Mouse (Mus musculus): ENCODE results near the gene Gm4756.
"Not testable (repeated sequence)": the region's sequence is repeated elsewhere in the genome, so short reads cannot be mapped to it uniquely, and the experiment has no call there.

Gene Gm4756

DNA sequence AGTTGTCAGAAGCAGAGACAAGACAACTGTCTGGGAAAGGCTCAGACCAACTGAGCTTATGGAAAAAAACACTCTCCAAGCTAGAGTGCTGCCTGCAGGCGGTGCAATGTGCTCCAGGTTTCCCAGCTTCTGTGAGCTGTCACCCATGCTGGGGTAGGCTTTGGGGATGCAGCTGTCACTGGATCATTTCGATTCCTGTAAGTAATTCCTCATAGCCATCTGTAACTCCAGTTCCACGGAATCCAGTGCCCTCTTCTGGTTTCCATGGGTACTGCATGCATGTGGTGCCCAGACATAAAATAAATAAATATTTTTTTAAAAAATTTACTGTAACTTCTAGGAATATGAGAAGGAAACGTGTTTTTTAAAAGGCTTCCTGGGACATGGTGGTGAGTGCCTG lies 5.2 kb upstream of the Gm4756 start:
- peak; percentile 35 for DNase-seq (ENCODE audit: low read depth, low spot score)

DNA sequence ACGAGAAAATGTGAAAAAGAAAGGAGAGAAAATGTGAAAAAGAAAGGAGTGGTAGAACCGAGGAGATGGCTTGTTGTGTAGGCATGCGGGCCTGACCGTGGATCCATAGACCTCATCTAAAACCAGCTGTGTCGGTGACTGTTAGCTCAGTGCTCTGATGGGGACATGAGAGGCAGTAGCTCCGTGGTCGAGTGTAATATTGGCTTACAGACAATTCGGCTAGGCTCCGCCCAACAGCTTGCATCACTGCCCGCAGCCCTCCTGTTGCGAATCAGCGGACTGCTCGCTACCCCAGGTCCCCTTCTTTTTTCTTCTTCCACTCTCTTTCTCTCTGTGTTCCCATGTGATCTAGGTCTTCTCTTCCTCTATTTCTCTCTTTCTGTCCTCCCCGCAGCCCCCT lies 540 bp downstream of the Gm4756 start:
- DNase-seq (ENCODE audit: low read depth, low spot score) = no peak

DNA sequence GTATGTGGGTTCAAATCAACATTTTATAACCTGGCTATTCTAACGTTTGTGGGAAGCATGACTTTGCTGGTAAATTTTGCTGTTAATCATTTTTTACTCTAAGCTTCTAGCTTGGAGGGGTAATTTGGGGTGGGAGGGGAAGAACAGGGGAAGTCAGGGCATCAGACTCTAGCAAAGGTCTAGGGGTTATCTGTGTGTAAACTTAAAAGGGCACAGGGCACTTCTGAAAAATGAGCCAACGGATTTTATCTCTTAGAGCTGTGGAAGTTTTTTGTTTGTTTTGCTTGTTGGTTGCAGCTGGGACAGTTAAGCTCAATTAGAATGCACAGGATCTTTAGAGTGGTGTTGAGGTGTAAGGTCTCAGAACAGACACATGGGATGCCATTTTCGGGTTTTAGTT lies 11.4 kb downstream of the Gm4756 start:
- DNase-seq (ENCODE audit: low read depth, low spot score) = no peak

DNA sequence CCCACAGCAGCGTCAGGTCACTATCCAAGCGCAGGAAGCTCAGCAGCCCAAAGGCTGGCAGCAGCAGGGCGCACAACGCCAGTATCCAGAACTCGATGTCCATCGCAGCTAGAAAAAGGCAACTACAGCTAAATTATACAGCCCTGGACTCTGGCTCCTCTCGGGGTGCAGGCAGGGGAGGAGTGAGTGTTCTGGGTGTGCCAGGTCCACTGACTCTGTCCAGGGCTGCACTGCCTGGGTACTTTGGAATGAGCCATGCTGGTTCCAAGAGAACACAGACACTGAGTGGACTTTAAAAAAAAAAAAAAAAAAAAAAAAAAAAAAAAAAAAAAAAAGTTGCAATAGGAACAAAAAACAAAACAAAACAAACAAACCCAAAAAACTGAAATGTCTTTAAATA lies 20.7 kb downstream of the Gm4756 start:
- DNase-seq (ENCODE audit: low read depth, low spot score) = no peak

DNA sequence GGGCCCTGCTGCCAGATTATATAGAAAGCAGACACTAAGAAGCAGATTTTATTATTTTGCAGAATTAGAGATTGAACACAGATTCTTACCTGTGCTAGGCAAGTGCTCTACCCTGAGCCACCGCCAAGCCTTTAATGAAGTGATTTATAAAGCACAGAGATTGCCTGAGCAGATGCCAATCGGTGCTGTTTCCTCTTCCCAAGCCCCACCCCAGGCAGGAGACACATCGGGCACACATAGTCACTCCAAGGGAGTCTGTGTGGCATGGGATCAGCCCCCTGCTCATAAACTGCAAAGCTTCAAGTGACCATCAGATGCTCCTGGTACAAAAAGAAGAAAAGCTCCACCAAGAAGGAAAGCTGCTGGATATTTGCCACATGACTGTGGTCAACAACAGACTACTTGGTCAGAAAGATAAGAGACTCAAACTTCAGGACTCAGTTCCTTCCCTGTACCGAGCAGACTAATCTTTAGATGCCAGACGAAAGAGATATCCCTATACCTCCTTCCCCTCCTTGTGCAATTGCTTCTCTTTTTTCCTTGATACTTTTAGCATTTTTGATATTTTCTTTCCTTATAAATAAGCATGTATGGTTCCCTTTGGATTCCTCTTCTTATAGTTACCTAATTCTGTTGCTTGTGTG lies 26.5 kb downstream of the Gm4756 start:
- no peak for DNase-seq (ENCODE audit: low read depth, low spot score)

DNA sequence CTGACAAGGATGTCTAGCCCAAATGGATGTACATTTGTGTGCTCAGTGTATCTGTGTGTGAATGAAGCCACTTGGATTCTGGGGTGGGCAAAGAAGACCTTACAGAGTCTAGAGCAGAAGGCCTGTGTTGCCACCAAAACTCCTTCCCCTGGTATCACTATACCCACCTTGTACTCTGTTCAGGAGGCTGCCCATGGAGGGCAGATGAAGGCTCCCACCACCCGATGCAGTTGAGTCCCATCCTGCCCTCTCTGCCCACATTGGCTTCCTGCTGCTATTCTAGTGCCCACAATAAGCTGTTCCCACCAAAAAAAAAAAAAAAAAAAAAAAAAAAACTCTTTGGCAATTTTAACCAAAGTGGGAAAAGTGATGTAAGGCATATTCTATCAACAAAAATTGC lies 28.0 kb downstream of the Gm4756 start:
- no peak for DNase-seq (ENCODE audit: low read depth, low spot score)

DNA sequence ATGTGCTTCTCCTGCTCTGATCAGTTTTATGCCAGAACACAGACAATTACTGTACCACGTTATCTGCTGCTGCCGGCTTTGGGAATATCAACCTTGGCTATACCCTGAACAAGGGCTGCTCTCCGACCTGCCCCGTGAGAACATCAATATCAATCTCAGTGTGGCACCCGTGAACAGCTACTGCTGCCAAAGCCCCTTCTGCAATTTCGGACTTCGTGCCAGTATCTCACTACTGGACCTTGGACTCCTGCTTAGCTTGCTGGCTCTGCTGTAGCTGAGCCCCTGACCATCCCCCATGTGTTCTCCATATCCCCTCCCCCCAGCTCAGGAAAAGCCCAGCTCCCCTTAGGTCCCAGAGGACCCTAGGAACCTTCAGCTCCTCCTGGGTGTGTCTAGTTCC lies 28.6 kb downstream of the Gm4756 start:
- DNase-seq (ENCODE audit: low read depth, low spot score) = no peak

DNA sequence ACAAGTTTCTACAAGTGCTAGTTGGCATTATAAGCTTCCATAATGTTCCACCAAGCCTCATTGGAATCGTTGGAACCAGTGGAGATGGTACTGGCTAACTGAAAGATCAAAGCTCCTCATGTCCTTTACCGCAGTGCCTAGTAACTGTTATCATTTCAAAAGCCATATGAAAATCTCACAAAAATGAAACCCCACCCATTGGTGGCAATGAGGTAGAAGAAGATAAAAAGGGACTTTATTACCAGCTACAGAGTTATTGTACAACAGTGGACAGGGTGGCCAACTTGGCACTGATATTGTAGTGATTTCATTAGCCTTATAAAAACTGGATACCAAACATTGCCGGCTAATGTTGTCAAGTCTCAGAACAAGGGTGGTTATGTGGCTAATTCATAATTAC lies 37.4 kb downstream of the Gm4756 start:
- no peak for DNase-seq (ENCODE audit: low read depth, low spot score)

DNA sequence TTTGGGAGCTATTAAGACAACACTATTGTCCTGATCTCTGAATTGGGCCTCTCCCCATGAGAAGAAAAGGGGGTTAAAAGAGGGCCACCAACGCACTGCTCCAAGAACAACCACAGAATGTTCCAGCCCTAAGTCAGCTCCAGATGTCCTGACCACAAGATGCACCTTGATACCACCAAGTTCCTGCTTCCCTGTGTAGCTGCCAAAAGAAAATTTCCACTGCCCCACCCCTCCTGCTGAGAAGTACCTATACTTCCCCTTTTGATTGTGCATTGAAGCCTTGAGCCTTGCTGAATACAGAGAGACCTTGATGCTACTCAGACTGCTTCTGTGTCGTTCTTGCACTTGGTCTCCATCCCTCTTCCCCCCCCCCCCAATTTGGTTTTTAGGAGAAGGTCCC lies 50.7 kb downstream of the Gm4756 start:
- DNase-seq (ENCODE audit: low read depth, low spot score) = not testable (repeated sequence)

DNA sequence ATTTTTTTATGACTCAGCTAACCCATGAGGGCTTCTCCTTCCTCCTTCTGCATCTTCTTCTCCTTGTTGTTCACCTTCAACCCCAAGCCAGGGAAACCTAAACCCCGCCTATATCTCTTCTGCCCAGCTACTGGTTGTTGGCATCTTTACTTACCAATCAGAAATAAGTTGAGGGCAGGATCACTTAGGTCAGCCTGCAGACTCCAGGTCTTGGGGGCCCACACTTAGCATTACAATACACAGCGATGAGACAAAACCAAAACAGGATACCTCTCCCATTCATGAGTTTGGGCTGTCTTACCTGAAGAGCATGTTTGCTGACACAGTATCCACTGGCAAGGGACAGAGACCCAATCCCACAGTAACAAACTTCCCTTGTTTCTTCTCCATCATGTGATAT lies 55.5 kb downstream of the Gm4756 start:
- DNase-seq (ENCODE audit: low read depth, low spot score) = no peak

DNA sequence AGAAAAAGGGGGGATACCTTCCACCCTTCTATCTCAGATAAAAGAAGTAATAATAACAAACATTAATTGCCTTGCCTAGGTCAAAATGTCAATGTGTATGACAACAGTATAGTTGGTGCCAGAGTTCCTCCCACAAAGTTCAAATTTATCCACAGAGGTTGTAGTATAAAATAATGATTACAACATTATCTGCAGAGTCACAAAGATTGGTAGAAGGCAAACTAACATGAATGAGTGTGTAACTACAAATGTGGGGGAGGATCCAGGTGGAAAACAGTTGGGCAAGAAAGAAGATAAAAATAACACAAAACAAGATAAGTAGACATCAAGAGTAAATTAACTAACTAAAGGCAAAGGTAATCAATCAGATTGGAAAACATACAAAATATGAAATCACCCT lies 56.5 kb downstream of the Gm4756 start:
- no peak for DNase-seq (ENCODE audit: low read depth, low spot score)

DNA sequence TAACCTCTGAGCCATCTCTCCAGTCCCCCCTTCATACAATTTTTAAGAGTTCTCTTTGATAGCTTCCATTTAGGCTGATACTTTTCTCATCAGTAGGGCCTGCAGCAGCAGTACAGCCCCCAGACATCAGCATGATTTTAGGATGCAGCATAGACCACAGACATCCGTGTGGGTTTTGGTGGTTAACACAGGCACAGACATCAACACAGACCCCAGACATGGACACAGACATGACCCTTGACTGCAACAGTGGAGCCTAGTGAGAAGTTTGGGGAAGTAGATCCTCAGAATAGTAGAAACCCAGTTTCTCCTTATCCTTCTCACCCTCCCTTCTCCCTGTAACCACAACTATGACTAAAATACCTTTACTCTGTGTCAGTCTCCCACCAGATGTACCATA lies 64.1 kb downstream of the Gm4756 start:
- no peak for DNase-seq (ENCODE audit: low read depth, low spot score)

DNA sequence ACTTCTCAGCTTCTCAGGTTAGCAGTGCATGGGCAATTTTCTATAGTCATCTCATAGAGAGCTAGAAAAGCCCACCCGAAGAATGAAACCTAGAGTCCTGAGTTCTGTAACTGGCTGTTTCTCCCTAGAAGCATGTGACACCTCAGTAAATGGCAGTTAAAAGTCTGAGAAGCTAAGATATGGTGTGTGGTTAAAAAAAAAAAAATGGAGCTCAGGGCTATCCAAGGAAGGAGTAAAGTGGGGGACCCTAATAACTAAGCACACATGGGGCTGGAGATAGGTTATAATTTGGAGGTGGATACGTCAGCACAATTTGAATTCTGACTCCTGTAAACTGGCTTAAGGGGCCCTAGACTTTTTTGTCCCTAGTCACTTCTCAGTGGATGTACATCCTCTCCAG lies 66.4 kb downstream of the Gm4756 start:
- DNase-seq (ENCODE audit: low read depth, low spot score) = no peak

DNA sequence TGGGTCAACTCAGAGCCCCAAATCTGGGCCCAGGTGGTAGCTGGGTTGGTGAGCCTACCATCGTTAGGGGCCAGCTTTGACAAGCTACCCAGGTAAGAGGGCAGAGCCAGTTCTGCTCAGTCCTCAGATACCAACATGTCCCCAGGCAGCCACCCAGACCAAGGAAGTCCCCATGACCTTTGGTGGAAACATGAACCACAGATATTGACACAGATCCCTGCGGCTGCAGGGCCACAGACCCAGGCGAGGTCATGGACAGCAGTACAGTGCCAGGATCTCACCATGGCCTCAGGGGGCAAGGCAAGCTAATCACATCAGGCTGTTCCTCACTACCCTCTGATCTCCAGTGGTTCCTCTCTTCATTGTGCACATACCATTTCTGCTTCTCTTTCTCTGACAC lies 67.4 kb downstream of the Gm4756 start:
- no peak for DNase-seq (ENCODE audit: low read depth, low spot score)

DNA sequence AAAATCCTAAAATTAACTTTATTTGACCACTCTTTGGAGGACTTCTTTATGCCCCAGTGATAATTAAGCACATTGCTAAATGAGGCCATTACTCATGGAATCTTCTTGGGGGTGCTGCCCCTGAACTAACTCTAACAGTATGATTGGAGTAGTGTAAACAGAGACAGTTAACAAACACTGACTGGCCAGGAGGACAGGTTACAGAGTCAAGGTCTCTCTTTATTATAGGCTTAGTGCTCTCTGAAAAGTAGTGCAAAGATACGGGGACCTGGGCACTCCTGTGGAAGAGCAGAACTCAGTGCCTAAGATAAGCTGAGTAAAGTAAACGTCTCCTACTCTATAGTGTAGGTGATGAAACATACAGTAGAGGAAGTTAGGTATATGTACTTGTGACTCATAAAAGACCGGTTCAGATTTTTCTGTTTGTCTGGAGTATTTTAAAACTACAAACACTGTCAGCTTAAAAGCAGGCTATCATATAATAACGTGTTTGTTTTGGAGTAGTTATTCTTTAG lies 85.1 kb downstream of the Gm4756 start:
- DNase-seq (ENCODE audit: low read depth, low spot score) = no peak

DNA sequence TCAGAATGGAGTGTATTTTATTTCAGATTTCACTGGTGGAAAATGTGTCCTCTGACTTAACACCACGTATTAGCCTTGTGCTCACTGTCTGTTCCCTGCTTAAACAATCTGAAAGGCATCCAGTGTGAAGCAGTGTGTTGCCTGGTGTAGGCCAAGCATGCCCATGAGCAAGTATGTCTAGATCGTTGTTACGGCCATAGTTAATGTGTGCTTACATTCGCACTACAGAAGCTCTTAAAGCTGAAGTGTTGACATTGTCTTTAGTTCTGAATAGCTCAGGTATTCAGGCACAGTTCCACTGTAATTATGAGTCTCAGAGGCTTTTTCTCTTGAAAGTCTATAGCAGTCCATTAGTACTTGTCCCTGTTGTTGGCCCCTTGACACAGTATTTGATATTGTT lies 95.1 kb downstream of the Gm4756 start:
- no peak for DNase-seq (ENCODE audit: low read depth, low spot score)

DNA sequence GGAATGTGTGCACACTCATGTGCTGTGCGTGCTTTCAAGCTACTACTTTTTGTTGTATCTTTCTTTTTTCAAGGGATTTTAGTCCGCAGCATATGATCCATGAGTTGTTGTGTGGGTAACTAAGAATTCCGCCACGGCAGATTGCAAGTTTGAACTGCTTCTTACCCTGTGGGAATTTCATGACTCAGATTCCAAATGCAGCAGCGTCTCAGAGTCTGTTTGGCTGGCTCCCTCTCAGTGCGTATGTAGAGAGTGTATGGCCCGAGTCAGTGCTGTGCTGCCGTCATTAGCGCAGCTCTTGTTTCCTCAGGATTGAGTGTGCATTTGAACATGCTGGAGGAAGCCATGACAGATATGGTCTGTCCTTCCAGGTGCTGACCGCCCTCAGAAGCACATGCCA lies 110.9 kb downstream of the Gm4756 start:
- no peak for DNase-seq (ENCODE audit: low read depth, low spot score)

DNA sequence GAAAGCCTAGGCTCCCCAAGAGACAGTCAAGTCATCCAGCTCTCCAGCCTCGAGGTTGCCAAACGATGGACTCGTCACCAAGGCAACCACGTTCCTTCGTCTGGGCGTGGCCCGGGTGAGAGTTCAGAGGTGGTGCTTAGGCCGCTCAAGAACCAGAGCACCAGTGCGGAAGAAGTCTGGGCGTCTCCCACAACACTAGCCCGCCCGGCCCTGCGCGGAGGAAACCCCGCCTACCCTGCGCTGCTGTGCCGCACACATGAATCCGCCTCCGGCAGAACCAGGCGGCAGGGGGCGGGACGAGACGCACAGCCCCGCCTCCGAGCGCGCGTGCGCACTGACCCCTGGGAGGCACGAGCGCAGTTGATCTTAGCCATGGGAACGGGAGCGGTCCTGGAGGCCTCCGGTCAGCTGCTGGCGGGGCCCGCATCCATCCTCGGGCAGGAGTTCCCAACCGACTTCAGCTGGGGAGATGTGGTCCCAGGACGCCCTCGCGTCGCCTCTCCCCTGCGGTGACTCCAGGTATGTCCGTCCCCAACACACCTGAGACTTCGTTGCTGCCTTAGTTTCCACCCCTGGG lies 113.4 kb downstream of the Gm4756 start, which contains the start of gene Pcnx4:
Pcnx4 (plus strand) TSS at position 363 of the 577 bp plus-strand sequence.
- DNase-seq (ENCODE audit: low read depth, low spot score) = peak; percentile 96

DNA sequence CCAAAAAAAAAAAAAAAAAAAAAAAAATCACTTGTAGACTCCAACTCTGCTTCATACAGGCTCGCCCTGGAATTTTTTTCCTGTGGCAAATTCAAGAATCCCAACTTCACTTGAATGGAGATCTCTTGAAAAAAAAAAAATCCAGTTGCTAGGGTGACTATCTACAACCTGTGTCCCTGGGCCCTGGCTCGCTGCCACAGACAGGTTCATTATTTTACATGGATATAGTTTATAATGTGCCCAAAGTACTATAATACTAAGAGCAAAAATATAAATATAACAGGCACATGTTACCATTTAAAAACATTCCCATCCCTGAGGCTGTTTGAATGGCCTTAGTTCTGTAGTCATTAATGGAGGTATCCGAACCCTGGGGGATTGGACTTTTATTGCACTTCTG lies 113.9 kb downstream of the Gm4756 start:
- DNase-seq (ENCODE audit: low read depth, low spot score) = no peak

DNA sequence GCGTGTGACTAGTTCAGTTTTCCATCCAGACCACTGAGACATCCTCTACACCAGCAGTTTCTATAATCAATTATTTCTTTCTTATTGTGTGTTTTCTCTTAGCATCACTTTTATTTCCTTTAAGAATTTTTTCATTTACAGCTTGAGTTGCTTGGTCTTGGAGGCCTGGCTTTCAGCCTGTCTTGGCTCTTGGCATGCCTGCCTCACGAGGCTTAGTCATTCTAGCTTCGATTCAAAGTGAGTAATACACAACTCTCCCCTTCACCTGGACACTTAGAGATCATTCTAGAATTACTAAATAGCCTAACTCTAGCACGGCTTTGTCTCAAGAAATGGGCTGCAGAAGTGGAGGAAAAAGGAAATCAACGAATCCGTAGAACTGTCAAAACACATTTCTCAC lies 115.5 kb downstream of the Gm4756 start:
- DNase-seq (ENCODE audit: low read depth, low spot score) = no peak

DNA sequence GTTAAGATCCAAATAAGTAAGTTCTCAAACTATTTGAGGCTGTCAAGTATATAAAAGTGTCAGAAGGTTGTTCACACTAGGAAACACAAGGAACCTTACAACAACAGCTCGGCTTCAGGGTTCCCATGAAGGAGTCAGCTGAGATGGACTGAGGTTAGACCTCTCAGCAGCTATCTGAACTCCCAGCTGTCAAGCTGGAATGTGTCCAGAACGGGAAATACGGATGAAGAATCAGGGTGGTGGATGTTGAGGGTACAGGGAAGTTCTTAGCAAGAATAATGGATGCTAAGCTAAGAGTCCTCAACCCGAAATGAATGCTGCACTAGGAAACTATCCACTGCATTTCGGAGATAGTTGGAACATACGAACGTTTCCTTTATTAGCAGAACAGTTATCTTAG lies 117.2 kb downstream of the Gm4756 start:
- DNase-seq (ENCODE audit: low read depth, low spot score) = no peak

All from embryo, embryonic 11.5 days (tissue).